Mouse (Mus musculus) testis, postnatal 14 days (tissue): Measurements from ENCODE around the gene Hist1h2ak.

ENCODE experiments used
- DNase-seq: peaks from one replicate; pipeline ENCODE4 v3.0.0; 2021; ENCODE audit warnings: low spot score

The Hist1h2ak gene

GRCm38 (mm10) chr13:21721107-21721756 is 32.4 kb downstream of the Hist1h2ak start:
- peak; percentile 27 for DNase-seq

GRCm38 (mm10) chr13:21718381-21719080 is 35.1 kb downstream of the Hist1h2ak start:
- DNase-seq = no peak

GRCm38 (mm10) chr13:21717397-21718357 is 36.0 kb downstream of the Hist1h2ak start, which contains the start of gene Hist1h3h:
Gene Hist1h3h, plus strand, starts transcription at chr13:21717659.
- DNase-seq = peak; percentile 87

- DNase-seq = peak; percentile 55
These were observed 36.9 kb downstream of the Hist1h2ak start for GRCm38 (mm10) chr13:21716540-21717391.

- peak; percentile 90 for DNase-seq
These were observed 37.6 kb downstream of the Hist1h2ak start, which contains the start of the genes Hist1h2bl and Hist1h2ai for GRCm38 (mm10) chr13:21715864-21716539. Gene Hist1h2bl, minus strand, starts transcription at chr13:21716143. Gene Hist1h2ai, plus strand, starts transcription at chr13:21716422.

- no peak for DNase-seq
These were observed 38.3 kb downstream of the Hist1h2ak start for GRCm38 (mm10) chr13:21715131-21715863.

- peak; percentile 33 for DNase-seq
These were observed 38.9 kb downstream of the Hist1h2ak start for GRCm38 (mm10) chr13:21714725-21715124.

- DNase-seq = no peak
These were observed 41.9 kb downstream of the Hist1h2ak start for GRCm38 (mm10) chr13:21711698-21712097.

- DNase-seq = peak; percentile 60
These were observed 42.7 kb downstream of the Hist1h2ak start for GRCm38 (mm10) chr13:21710821-21711525.

- peak; percentile 84 for DNase-seq
These were observed 43.5 kb downstream of the Hist1h2ak start for GRCm38 (mm10) chr13:21710031-21710711.

GRCm38 (mm10) chr13:21706669-21707068 is 47.0 kb downstream of the Hist1h2ak start:
- DNase-seq = no peak
